Mouse (Mus musculus): ENCODE measurements around the gene Siae. TPM values are rescaled to one million over a fixed set of nuclear protein-coding genes. Genes with fewer than 3 reads are reported as not detected.
A peak's percentile ranks its signal among the peaks of the same experiment; 100 is the strongest.

The Siae gene
- total RNA-seq (2014; fragmentation: Nextera tagmentation) (11.0 and 16.9 TPM in 2 replicates), total RNA-seq (2017) (10.3 and 10.8 TPM in 2 replicates)

DNA sequence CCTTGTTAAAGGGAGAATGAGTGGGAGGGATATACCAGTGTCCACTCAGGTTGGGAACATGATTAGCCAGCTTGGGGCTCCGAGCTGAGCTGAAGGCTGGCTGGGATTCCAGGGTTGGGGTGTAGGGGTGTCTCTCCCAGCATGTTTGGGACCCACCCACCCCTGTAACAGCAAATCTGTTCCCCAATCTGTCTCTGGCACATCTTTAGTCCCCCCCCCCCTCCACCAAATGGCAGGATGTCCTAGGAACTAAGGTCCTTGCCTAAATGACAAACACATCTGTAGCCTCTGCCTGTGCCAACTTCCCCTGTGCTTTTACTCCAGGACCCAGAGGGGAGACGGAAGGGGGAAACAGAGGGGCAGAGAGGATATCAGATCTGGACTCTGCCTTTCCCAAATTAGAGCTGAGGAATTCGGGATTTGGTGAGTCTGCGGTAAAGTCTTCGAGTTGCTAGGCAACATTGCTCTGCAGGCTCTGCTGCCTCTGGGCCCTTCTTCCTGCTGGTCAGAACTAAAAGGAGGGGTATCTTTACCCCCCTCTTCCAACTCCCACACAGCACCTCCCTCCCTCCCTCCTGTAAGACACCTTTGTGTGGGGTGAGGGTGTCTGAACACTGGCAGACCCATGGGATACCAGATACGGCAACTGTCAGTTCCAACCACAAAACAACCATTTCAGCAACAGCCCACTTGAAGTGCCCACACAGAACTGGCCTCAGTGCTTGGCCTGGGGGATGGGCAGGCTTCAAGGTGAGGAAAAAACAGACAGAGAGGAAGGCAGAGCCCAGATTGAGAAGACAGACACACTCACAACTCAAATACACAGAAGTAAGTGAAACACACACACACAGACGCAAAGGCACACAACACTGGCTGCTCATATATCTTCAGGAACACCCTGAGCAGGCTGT lies at the start of gene Siae:
Siae (plus strand) TSS at position 861 of the 911 bp plus-strand sequence.
- no peak for ATAC-seq (replicated peaks; ENCODE audit: poor library complexity, severe bottlenecking)

DNA sequence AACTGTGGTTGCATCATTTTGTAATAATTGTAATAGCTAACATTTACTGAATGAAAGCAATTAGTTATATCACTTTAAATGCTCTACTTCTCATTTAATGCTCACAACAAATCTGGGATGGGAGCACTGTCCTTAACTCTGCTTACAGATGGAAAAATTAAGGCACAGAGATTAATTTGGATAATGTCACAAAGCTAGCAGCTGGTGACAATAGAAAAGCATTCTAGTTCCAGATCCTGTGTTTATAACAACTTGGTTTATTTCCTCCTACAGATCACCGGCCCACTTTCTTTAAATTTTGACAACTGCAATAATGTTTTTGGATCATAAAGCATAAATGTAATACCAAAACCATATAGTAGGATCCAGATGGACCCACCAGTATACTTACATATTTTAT lies 49.5 kb upstream of the Siae start:
- no peak for ATAC-seq (replicated peaks; ENCODE audit: poor library complexity, severe bottlenecking)

- ATAC-seq (replicated peaks; ENCODE audit: poor library complexity, severe bottlenecking), result peak; percentile 61
Measured at GRCm38 (mm10) chr9:37512097-37512496, 43.4 kb upstream of the Siae start.

GRCm38 (mm10) chr9:37514456-37514855 lies 41.0 kb upstream of the Siae start:
- ATAC-seq (replicated peaks; ENCODE audit: poor library complexity, severe bottlenecking), result no peak

GRCm38 (mm10) chr9:37517467-37517866 lies 38.0 kb upstream of the Siae start:
- ATAC-seq (replicated peaks; ENCODE audit: poor library complexity, severe bottlenecking), result peak; percentile 98

DNA sequence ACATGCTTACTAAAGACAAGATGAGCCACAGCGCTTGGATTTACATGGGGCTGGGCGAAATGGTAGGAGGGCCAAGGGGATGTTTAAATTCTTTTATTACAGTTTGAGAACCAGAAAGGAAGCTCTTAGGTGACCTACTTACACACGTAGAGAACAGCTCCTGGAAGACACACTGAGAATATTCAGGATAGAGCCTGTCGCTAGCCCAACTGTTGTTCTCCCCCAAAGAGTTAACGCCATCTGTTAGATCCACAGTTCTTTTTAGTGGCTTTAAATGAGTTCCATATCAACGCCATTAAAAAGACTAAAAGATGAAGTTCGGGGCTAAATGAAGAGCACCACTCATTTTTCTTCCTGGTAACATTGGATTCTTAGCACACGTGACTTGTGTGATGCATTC lies 36.5 kb upstream of the Siae start:
- no peak for ATAC-seq (replicated peaks; ENCODE audit: poor library complexity, severe bottlenecking)

GRCm38 (mm10) chr9:37519995-37520394 lies 35.5 kb upstream of the Siae start:
- no peak for ATAC-seq (replicated peaks; ENCODE audit: poor library complexity, severe bottlenecking)

DNA sequence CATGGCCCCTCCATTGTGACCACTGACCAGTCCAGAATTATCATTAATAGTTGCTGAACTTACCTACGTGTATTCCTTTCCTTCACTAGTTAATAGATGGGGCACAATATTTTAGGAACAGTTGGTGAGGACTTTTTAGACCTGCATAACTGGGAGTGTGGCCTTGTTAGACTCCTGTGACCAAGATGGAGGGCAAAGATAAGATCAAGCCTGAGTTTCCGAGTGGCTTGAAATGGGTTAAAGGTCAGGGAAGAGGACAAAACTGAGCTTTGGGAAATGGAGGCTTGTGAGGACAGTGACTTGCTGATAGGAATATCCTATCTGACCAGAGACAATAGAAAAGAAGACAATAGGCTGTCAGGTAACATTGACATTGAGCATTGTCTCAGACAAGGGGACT lies 30.0 kb upstream of the Siae start:
- no peak for ATAC-seq (replicated peaks; ENCODE audit: poor library complexity, severe bottlenecking)

GRCm38 (mm10) chr9:37526443-37527395 lies 28.8 kb upstream of the Siae start:
- ATAC-seq (replicated peaks; ENCODE audit: poor library complexity, severe bottlenecking), result peak; percentile 17; the same call in 1 of the 2 replicates

DNA sequence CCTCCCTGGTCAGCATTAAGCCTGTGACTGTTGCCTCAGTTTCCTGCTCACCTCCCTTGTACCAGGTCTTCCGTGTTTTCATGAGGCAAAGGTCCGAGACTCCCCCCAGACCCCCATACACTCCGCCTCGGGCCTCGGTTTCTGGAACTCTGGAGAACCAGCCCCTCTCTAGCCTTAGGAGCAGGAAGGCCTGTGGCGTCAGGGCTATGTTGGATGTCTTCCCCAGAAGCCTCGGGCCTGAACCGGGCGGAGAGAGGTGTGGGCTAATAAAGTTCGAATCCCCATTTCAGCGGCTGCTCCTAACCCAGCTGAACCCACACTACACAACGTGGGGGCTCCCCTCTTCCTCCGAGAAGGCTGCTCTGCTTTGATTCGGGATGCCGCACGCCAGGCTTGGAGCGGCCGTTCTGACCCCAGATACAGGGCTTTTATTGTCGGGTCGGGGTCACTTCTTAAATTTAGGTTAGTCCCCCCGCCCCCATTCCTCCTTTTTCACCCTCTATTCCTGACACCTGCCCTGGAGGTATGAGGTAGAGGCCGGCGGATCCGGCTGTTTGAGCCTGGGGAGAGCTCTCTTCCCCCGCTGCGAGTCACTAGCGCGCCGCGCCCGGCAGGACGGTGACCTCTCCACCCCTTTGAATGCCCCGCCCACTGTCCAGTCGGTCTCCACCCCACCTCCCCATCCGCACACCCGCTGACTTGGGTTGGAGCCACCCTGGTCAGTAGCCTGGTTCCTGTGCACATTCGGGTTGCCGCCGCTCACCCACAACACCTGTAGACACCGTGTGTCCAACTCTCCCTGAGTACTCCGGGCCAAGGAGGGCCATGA lies 27.9 kb upstream of the Siae start, which contains the start of gene Esam:
Esam (plus strand) TSS at position 683 of the 829 bp plus-strand sequence.
- ATAC-seq (replicated peaks; ENCODE audit: poor library complexity, severe bottlenecking), result peak; percentile 51

- ATAC-seq (replicated peaks; ENCODE audit: poor library complexity, severe bottlenecking), result no peak
Measured at GRCm38 (mm10) chr9:37528225-37528970, 27.1 kb upstream of the Siae start.

DNA sequence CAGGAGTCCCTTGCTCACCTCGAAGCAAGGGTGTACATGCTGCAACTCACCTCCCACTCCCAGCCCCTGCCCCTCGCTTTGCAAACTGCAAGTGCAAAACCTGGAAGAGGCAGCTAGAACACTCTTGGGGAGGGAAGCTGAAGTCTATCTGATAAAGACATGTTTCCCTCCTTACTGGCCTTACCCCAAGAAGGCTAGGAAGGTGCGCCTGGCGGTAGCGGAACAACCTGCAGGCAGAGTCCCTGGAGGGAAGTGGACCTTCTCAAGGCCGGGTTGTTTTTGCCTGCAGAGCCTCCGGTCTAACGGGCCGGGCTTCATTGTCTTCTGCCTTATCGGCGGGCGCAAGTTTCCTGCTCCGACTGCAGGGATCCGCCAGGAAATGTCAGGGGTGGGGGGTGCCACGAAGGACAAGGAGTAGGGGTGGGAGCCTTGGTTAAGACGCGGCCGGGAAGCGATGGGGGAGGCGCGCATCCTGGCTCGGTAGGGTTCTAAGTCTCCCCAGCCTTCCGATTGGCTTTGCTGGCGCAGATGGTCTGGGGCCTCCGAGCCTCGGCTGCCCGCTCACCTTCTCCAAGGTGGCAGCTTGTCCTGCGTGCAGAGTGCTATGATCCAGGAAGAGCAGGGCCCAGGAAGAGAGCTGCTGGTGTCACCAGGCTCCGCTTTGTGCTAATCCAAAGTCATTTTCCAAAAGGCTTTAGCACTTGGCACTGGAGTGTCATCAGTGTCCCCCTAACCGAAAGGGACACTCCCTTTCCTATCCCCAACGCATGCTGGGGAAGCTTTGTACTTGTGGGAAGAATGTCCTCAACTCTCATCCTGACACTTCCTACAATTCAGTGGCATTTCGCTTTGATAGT lies 25.2 kb upstream of the Siae start:
- peak; percentile 67 for ATAC-seq (replicated peaks; ENCODE audit: poor library complexity, severe bottlenecking)

GRCm38 (mm10) chr9:37530888-37531705 lies 24.4 kb upstream of the Siae start:
- peak; percentile 56 for ATAC-seq (replicated peaks; ENCODE audit: poor library complexity, severe bottlenecking)

- no peak for ATAC-seq (replicated peaks; ENCODE audit: poor library complexity, severe bottlenecking)
Measured at GRCm38 (mm10) chr9:37536851-37537250, 18.6 kb upstream of the Siae start.

GRCm38 (mm10) chr9:37537658-37538250 lies 17.7 kb upstream of the Siae start:
- 0 out of 2 replicates have a peak, but pooled peaks have one; percentile 31 for ATAC-seq (replicated peaks; ENCODE audit: poor library complexity, severe bottlenecking)

GRCm38 (mm10) chr9:37539170-37540025 lies 16.1 kb upstream of the Siae start, which contains the start of gene Vsig2:
Vsig2 (plus strand) TSS chr9:37539255.
- ATAC-seq (replicated peaks; ENCODE audit: poor library complexity, severe bottlenecking), result no peak

Measured in granulocyte monocyte progenitor cell, adult 5-6 weeks (primary cell).